Mouse (Mus musculus): ENCODE measurements around the gene Lamc1. TPM values are rescaled to one million over a fixed set of nuclear protein-coding genes. Genes with fewer than 3 reads are reported as not detected.

The Lamc1 gene
- polyA plus RNA-seq, 1 experiment from 2014 or later = 106 TPM

- peak; percentile 72 for DNase-seq (ENCODE audit: low spot score)
- 17% methylated on average over 6 of the region's 6 CpGs for WGBS
- H3K4me2 ChIP-seq (replicated peaks; ENCODE audit: low read depth, low read length) = no peak overlapping the region
Measured at GRCm38 (mm10) chr1:153274611-153275010, 58.0 kb downstream of the Lamc1 start.

DNA sequence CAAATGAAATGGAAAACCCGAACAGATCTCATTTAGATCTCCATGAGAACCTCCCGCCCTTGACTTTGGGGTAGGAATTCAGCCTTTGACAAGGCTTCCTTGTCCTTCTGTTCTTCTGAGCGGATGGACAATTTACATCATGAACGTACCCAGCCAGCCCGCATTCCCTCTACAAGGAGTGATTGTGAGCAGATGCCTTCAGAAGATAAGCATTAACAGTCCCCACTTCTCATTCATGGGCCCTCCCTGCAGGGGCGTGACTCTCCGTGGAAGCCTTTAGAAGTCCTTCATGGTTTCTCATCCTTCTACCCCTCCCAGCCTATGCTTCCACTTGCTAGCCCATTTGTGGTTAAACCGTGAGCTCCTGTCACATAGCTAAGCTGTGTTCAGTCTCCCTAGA, 58.9 kb downstream of the Lamc1 start:
- H3K4me1 ChIP-seq (ENCODE audit: insufficient read depth, low read depth, low read length) = peaks cover 24% of the 10 kb centered on the region
- H3K9me3 ChIP-seq (ENCODE audit: low read length) = no peaks in the 10 kb centered on the region
- H3K27me3 ChIP-seq (replicated peaks; ENCODE audit: insufficient read depth, low read length) = no peaks in the 10 kb centered on the region
- no peak overlapping the region for H3K9ac ChIP-seq (replicated peaks; ENCODE audit: low read depth)
- WGBS = 37% methylated on average over 8 of the region's 8 CpGs
- DNase-seq (ENCODE audit: low spot score) (no peak), ATAC-seq (0 out of 2 replicates have a peak, but pooled peaks have one; percentile 20)
- TF ChIP-seq CTCF (IDR thresholded peaks at IDR 0.05) = no peak
- TF ChIP-seq EP300 (IDR thresholded peaks at IDR 0.05) = no peak
- peak overlapping the region; percentile 51 for H3K27ac ChIP-seq (ENCODE audit: low read length)
- H3K4me3 ChIP-seq (ENCODE audit: low read depth, low read length) = no peak overlapping the region
- H3K36me3 ChIP-seq (ENCODE audit: insufficient read depth, low read length) = no peaks in the 10 kb centered on the region
- no peak overlapping the region for H3K4me2 ChIP-seq (replicated peaks; ENCODE audit: low read depth, low read length)

More at GRCm38 (mm10) chr1:153274611-153275010, 58.0 kb downstream of the Lamc1 start:
- TF ChIP-seq EP300 (IDR thresholded peaks at IDR 0.05) (peak; percentile 80), CTCF (IDR thresholded peaks at IDR 0.05) (no peak)
- Histone ChIP-seq H3K36me3 (ENCODE audit: insufficient read depth, low read length) (no peaks in the 10 kb centered on the region), H3K9ac (replicated peaks; ENCODE audit: low read depth) (no peak overlapping the region), H3K4me1 (ENCODE audit: insufficient read depth, low read depth, low read length) (peaks cover 18% of the 10 kb centered on the region), H3K9me3 (ENCODE audit: low read length) (no peaks in the 10 kb centered on the region), H3K27ac (ENCODE audit: low read length) (no peak overlapping the region), H3K27me3 (replicated peaks; ENCODE audit: insufficient read depth, low read length) (no peaks in the 10 kb centered on the region), H3K4me3 (ENCODE audit: low read depth, low read length) (no peak overlapping the region)
- ATAC-seq = peak; percentile 58

DNA sequence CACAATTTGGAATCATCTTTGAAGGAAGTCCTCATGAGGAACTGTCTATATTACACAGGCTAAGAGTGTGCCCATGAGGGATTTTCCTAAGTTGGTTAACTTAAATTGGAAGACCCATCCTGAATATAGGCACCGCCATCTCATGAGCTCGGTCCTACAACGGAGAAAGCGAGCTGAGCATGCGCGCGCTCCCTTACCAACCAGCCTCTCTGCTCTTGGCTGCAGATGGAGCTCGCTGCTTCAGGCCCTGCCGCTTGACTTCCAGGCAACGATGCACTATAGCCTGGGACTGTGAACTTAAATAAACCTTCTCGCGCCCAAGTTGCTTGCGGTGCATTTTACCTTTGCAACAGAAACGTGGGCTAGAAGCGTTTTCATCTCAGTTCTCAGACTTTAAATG, 61.8 kb downstream of the Lamc1 start:
- H3K9me3 ChIP-seq (ENCODE audit: low read length) = no peaks in the 10 kb centered on the region
- TF ChIP-seq EP300 (IDR thresholded peaks at IDR 0.05) = no peak
- no peak for TF ChIP-seq CTCF (IDR thresholded peaks at IDR 0.05)
- no peak overlapping the region; the same call in 1 of the 2 replicates for H3K27ac ChIP-seq (ENCODE audit: low read length)
- H3K9ac ChIP-seq (replicated peaks; ENCODE audit: low read depth) = no peak overlapping the region
- WGBS = 88% methylated on average over 15 of the region's 15 CpGs
- H3K4me3 ChIP-seq (ENCODE audit: low read depth, low read length) = no peak overlapping the region
- no peak overlapping the region for H3K4me2 ChIP-seq (replicated peaks; ENCODE audit: low read depth, low read length)
- no peaks in the 10 kb centered on the region for H3K36me3 ChIP-seq (ENCODE audit: insufficient read depth, low read length)
- H3K27me3 ChIP-seq (replicated peaks; ENCODE audit: insufficient read depth, low read length) = no peaks in the 10 kb centered on the region
- peaks cover 39% of the 10 kb centered on the region for H3K4me1 ChIP-seq (ENCODE audit: insufficient read depth, low read depth, low read length)
- DNase-seq (ENCODE audit: low spot score) (no peak), ATAC-seq (no peak)

- no peak for ATAC-seq
Measured at GRCm38 (mm10) chr1:153269681-153270080, 62.9 kb downstream of the Lamc1 start.

DNA sequence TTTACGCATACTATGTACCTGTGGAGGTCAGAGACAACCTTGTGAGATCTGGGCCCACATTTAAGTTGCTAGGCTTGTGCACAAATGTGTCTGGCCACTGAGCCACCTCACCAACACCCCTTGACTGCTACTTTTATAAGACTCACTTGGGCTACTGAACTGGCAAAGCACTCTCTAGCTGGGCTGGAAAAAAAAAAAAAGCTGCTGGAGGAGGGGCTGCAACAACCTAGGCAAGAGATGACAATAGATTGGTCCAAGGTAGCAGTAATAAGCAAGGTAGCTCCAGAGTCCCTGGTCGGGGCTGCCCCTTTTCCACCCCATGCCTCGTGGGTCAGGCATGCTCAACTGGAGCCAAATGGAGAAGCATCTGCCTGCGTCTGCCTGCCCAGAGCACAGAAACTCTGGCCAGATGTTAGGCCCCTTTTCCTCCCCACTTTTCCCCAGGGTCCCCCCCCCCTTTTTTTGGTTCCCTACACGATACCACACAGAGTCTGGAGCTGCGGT, 63.7 kb downstream of the Lamc1 start:
- H3K9me3 ChIP-seq (ENCODE audit: low read length) = no peaks in the 10 kb centered on the region
- no peaks in the 10 kb centered on the region for H3K27me3 ChIP-seq (replicated peaks; ENCODE audit: insufficient read depth, low read length)
- no peaks in the 10 kb centered on the region for H3K36me3 ChIP-seq (ENCODE audit: insufficient read depth, low read length)
- no peak overlapping the region for H3K4me3 ChIP-seq (ENCODE audit: low read depth, low read length)
- no peak for TF ChIP-seq EP300 (IDR thresholded peaks at IDR 0.05)
- TF ChIP-seq CTCF (IDR thresholded peaks at IDR 0.05) = no peak
- H3K27ac ChIP-seq (ENCODE audit: low read length) = peak overlapping the region; percentile 51; the same call in 1 of the 2 replicates
- WGBS = 73% methylated on average over 6 of the region's 6 CpGs
- ATAC-seq (no peak), DNase-seq (ENCODE audit: low spot score) (no peak)
- no peak overlapping the region for H3K9ac ChIP-seq (replicated peaks; ENCODE audit: low read depth)
- peaks cover 46% of the 10 kb centered on the region for H3K4me1 ChIP-seq (ENCODE audit: insufficient read depth, low read depth, low read length)
- H3K4me2 ChIP-seq (replicated peaks; ENCODE audit: low read depth, low read length) = no peak overlapping the region

More at GRCm38 (mm10) chr1:153269681-153270080, 62.9 kb downstream of the Lamc1 start:
- Histone ChIP-seq H3K36me3 (ENCODE audit: insufficient read depth, low read length) (no peaks in the 10 kb centered on the region), H3K27me3 (replicated peaks; ENCODE audit: insufficient read depth, low read length) (no peaks in the 10 kb centered on the region), H3K4me1 (ENCODE audit: insufficient read depth, low read depth, low read length) (peaks cover 44% of the 10 kb centered on the region), H3K27ac (ENCODE audit: low read length) (peak overlapping the region; percentile 11; the same call in 1 of the 2 replicates), H3K4me2 (replicated peaks; ENCODE audit: low read depth, low read length) (no peak overlapping the region), H3K9ac (replicated peaks; ENCODE audit: low read depth) (no peak overlapping the region), H3K4me3 (ENCODE audit: low read depth, low read length) (no peak overlapping the region), H3K9me3 (ENCODE audit: low read length) (no peaks in the 10 kb centered on the region)
- peak; percentile 78 for DNase-seq (ENCODE audit: low spot score)
- WGBS = 54% methylated on average over 6 of the region's 6 CpGs
- TF ChIP-seq CTCF (IDR thresholded peaks at IDR 0.05) = no peak
- peak; percentile 55; the same call in 1 of the 2 replicates for TF ChIP-seq EP300 (IDR thresholded peaks at IDR 0.05)

GRCm38 (mm10) chr1:153268306-153268705, 64.3 kb downstream of the Lamc1 start:
- TF ChIP-seq EP300 (IDR thresholded peaks at IDR 0.05) = peak; percentile 59; the same call in 1 of the 2 replicates
- TF ChIP-seq CTCF (IDR thresholded peaks at IDR 0.05) = no peak
- ATAC-seq (peak; percentile 42), DNase-seq (ENCODE audit: low spot score) (peak; percentile 61)
- Histone ChIP-seq H3K27me3 (replicated peaks; ENCODE audit: insufficient read depth, low read length) (no peaks in the 10 kb centered on the region), H3K36me3 (ENCODE audit: insufficient read depth, low read length) (no peaks in the 10 kb centered on the region), H3K4me2 (replicated peaks; ENCODE audit: low read depth, low read length) (no peak overlapping the region), H3K4me3 (ENCODE audit: low read depth, low read length) (no peak overlapping the region), H3K9me3 (ENCODE audit: low read length) (no peaks in the 10 kb centered on the region), H3K9ac (replicated peaks; ENCODE audit: low read depth) (no peak overlapping the region), H3K4me1 (ENCODE audit: insufficient read depth, low read depth, low read length) (peaks cover 41% of the 10 kb centered on the region), H3K27ac (ENCODE audit: low read length) (peak overlapping the region; percentile 6; the same call in 1 of the 2 replicates)
- 65% methylated on average over 7 of the region's 7 CpGs for WGBS
